Mouse (Mus musculus): ENCODE data around the gene Pmepa1. TPM values are rescaled to one million over a fixed set of nuclear protein-coding genes. Genes with fewer than 3 reads are reported as not detected.

The Pmepa1 gene
- polyA plus RNA-seq, 1 experiment from 2014 or later: 11.0 TPM

DNA sequence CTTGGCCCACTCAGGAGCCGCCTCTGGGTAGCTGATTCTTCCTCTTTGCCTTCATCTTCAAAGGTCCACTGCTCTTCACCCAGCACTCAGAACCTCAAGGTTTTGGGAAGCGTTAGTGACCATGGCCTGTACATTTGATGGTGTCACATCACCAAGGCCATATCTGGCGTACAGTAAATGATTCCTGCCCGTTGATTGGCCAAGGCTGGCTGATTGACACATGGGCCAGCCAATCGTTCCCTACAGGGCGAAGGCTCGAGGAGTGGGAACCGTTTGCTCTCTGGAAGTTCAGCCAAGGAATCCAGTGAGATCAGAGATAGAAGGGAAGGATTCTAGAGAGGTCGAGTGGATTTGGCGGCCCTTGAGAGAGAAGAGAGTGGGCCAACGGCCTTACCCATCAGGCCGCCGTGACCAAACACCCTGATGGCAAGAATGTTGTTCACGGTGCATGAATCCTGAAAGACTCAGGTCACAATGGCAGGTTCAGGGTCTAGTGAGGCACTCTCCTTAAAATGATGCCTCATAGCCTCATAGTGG is 70.7 kb downstream of the Pmepa1 start:
- Histone ChIP-seq H3K27ac (replicated peaks; ENCODE audit: low read depth, low read length) (no peak overlapping the region), H3K4me2 (ENCODE audit: low read depth, low read length) (no peak overlapping the region), H3K4me1 (ENCODE audit: control insufficient read depth, insufficient read depth, low read length) (no peaks in the 10 kb centered on the region), H3K9me3 (ENCODE audit: control insufficient read depth, low read length) (no peaks in the 10 kb centered on the region), H3K4me3 (ENCODE audit: low read depth, low read length) (no peak overlapping the region), H3K27me3 (replicated peaks; ENCODE audit: control insufficient read depth, insufficient read depth, low read length) (no peaks in the 10 kb centered on the region), H3K36me3 (ENCODE audit: control insufficient read depth, insufficient read depth, low read length) (no peaks in the 10 kb centered on the region), H3K9ac (ENCODE audit: low read depth, low read length) (no peak overlapping the region)
- no peak for ATAC-seq (ENCODE audit: low read depth)
- no peak for DNase-seq (ENCODE audit: low spot score)
- 92% methylated on average over 14 of the region's 14 CpGs for WGBS

- no peak overlapping the region for H3K27ac ChIP-seq (replicated peaks; ENCODE audit: low read depth, low read length)
- H3K4me2 ChIP-seq (ENCODE audit: low read depth, low read length): no peak overlapping the region
- no peak overlapping the region for H3K4me3 ChIP-seq (ENCODE audit: low read depth, low read length)
- 65% methylated on average over 4 of the region's 4 CpGs for WGBS
- ATAC-seq (ENCODE audit: low read depth) (no peak), DNase-seq (ENCODE audit: low spot score) (no peak)
- no peaks in the 10 kb centered on the region for H3K4me1 ChIP-seq (ENCODE audit: control insufficient read depth, insufficient read depth, low read length)
- H3K9ac ChIP-seq (ENCODE audit: low read depth, low read length): no peak overlapping the region
- H3K27me3 ChIP-seq (replicated peaks; ENCODE audit: control insufficient read depth, insufficient read depth, low read length): no peaks in the 10 kb centered on the region
- no peaks in the 10 kb centered on the region for H3K36me3 ChIP-seq (ENCODE audit: control insufficient read depth, insufficient read depth, low read length)
- no peaks in the 10 kb centered on the region for H3K9me3 ChIP-seq (ENCODE audit: control insufficient read depth, low read length)
These were observed 71.7 kb downstream of the Pmepa1 start for GRCm38 (mm10) chr2:173204671-173205070.

- 84% methylated on average over 3 of the region's 3 CpGs for WGBS
These were observed 72.6 kb downstream of the Pmepa1 start for GRCm38 (mm10) chr2:173203726-173204125.

GRCm38 (mm10) chr2:173202924-173203689 is 73.2 kb downstream of the Pmepa1 start:
- Histone ChIP-seq H3K4me1 (ENCODE audit: control insufficient read depth, insufficient read depth, low read length) (no peaks in the 10 kb centered on the region), H3K36me3 (ENCODE audit: control insufficient read depth, insufficient read depth, low read length) (no peaks in the 10 kb centered on the region), H3K27me3 (replicated peaks; ENCODE audit: control insufficient read depth, insufficient read depth, low read length) (no peaks in the 10 kb centered on the region), H3K9me3 (ENCODE audit: control insufficient read depth, low read length) (no peaks in the 10 kb centered on the region), H3K9ac (ENCODE audit: low read depth, low read length) (no peak overlapping the region), H3K4me2 (ENCODE audit: low read depth, low read length) (no peak overlapping the region), H3K27ac (replicated peaks; ENCODE audit: low read depth, low read length) (no peak overlapping the region), H3K4me3 (ENCODE audit: low read depth, low read length) (no peak overlapping the region)
- WGBS: 83% methylated on average over 19 of the region's 19 CpGs
- ATAC-seq (ENCODE audit: low read depth) (no peak), DNase-seq (ENCODE audit: low spot score) (no peak)

More at GRCm38 (mm10) chr2:173203726-173204125, 72.6 kb downstream of the Pmepa1 start:
- H3K27ac ChIP-seq (replicated peaks; ENCODE audit: low read depth, low read length): no peak overlapping the region
- no peaks in the 10 kb centered on the region for H3K4me1 ChIP-seq (ENCODE audit: control insufficient read depth, insufficient read depth, low read length)
- no peak overlapping the region for H3K4me2 ChIP-seq (ENCODE audit: low read depth, low read length)
- no peak overlapping the region for H3K4me3 ChIP-seq (ENCODE audit: low read depth, low read length)
- DNase-seq (ENCODE audit: low spot score): no peak
- H3K36me3 ChIP-seq (ENCODE audit: control insufficient read depth, insufficient read depth, low read length): no peaks in the 10 kb centered on the region
- no peaks in the 10 kb centered on the region for H3K9me3 ChIP-seq (ENCODE audit: control insufficient read depth, low read length)
- no peak overlapping the region for H3K9ac ChIP-seq (ENCODE audit: low read depth, low read length)
- no peak for ATAC-seq (ENCODE audit: low read depth)
- no peaks in the 10 kb centered on the region for H3K27me3 ChIP-seq (replicated peaks; ENCODE audit: control insufficient read depth, insufficient read depth, low read length)

DNA sequence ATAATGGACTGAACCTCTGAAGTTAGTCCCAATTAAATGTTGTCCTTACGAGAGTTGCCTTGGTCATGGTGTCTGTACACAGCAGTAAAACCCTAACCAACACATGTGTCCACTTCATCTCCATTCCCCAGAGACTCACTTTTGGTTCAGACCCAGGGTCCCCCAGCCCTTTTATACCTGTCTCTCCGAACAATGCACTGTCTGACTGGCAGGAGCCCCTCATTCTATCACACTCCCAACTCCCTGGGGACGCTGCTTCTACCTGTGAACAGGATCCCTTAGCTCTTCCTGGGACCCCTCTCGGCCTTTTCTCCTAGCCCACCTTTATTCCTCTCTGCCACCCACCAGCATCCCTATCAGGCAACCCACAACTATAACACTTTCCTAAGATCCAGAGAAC is 81.5 kb downstream of the Pmepa1 start:
- Histone ChIP-seq H3K9me3 (ENCODE audit: control insufficient read depth, low read length) (peaks cover 9% of the 10 kb centered on the region; the same call in 1 of the 2 replicates), H3K4me3 (ENCODE audit: low read depth, low read length) (no peak overlapping the region), H3K36me3 (ENCODE audit: control insufficient read depth, insufficient read depth, low read length) (no peaks in the 10 kb centered on the region), H3K27me3 (replicated peaks; ENCODE audit: control insufficient read depth, insufficient read depth, low read length) (no peaks in the 10 kb centered on the region), H3K4me2 (ENCODE audit: low read depth, low read length) (no peak overlapping the region), H3K27ac (replicated peaks; ENCODE audit: low read depth, low read length) (no peak overlapping the region), H3K4me1 (ENCODE audit: control insufficient read depth, insufficient read depth, low read length) (no peaks in the 10 kb centered on the region), H3K9ac (ENCODE audit: low read depth, low read length) (no peak overlapping the region)
- DNase-seq (ENCODE audit: low spot score) (no peak), ATAC-seq (ENCODE audit: low read depth) (no peak)
- 81% methylated on average over 4 of the region's 4 CpGs for WGBS

DNA sequence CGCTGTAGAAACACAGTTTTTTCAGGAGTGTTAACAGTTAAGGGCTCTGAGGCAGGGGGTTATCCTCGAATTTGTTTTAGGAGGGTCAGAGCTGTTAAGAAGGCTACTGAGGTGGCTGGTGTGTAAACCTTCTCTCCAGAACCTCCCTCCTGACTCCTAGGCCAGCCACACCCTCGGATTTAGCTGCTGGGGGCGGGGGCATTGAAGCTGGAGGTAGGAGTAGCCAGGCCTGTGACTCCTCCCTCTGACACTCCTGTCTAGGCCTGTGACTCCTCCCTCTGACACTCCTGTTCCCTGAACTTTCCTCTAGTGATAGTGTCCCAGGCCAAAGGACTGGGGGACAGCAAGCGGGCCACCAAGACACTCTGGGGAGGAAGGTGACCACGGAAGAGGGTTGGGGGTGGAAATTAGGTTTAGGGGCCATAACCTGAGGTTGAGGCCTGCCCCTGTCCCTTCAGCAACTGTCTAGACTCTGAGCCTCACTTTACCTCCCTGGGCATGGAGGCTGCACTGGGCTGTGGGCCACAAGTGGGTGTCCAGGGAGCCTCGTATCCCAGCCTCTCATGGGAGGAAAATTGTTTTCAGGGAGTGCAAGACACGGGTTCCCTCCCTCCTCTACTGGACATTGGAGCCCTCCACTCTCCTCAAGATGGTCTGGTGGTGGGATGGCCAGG is 89.0 kb downstream of the Pmepa1 start:
- H3K4me3 ChIP-seq (ENCODE audit: low read depth, low read length): no peak overlapping the region
- 42% methylated on average over 8 of the region's 8 CpGs for WGBS
- no peaks in the 10 kb centered on the region for H3K36me3 ChIP-seq (ENCODE audit: control insufficient read depth, insufficient read depth, low read length)
- H3K9ac ChIP-seq (ENCODE audit: low read depth, low read length): no peak overlapping the region
- H3K27ac ChIP-seq (replicated peaks; ENCODE audit: low read depth, low read length): no peak overlapping the region
- H3K9me3 ChIP-seq (ENCODE audit: control insufficient read depth, low read length): no peaks in the 10 kb centered on the region
- DNase-seq (ENCODE audit: low spot score) (no peak), ATAC-seq (ENCODE audit: low read depth) (no peak)
- H3K4me1 ChIP-seq (ENCODE audit: control insufficient read depth, insufficient read depth, low read length): no peaks in the 10 kb centered on the region
- H3K4me2 ChIP-seq (ENCODE audit: low read depth, low read length): no peak overlapping the region
- H3K27me3 ChIP-seq (replicated peaks; ENCODE audit: control insufficient read depth, insufficient read depth, low read length): no peaks in the 10 kb centered on the region

- no peaks in the 10 kb centered on the region for H3K4me1 ChIP-seq (ENCODE audit: control insufficient read depth, insufficient read depth, low read length)
- H3K4me3 ChIP-seq (ENCODE audit: low read depth, low read length): no peak overlapping the region
- DNase-seq (ENCODE audit: low spot score) (peak; percentile 82), ATAC-seq (ENCODE audit: low read depth) (peak; percentile 78; the same call in 1 of the 2 replicates)
- no peak overlapping the region for H3K27ac ChIP-seq (replicated peaks; ENCODE audit: low read depth, low read length)
- no peak overlapping the region for H3K9ac ChIP-seq (ENCODE audit: low read depth, low read length)
- H3K27me3 ChIP-seq (replicated peaks; ENCODE audit: control insufficient read depth, insufficient read depth, low read length): no peaks in the 10 kb centered on the region
- H3K4me2 ChIP-seq (ENCODE audit: low read depth, low read length): no peak overlapping the region
- H3K9me3 ChIP-seq (ENCODE audit: control insufficient read depth, low read length): no peaks in the 10 kb centered on the region
- WGBS: 38% methylated on average over 21 of the region's 26 CpGs
- H3K36me3 ChIP-seq (ENCODE audit: control insufficient read depth, insufficient read depth, low read length): no peaks in the 10 kb centered on the region
These were observed 90.0 kb downstream of the Pmepa1 start for GRCm38 (mm10) chr2:173186047-173186943.

DNA sequence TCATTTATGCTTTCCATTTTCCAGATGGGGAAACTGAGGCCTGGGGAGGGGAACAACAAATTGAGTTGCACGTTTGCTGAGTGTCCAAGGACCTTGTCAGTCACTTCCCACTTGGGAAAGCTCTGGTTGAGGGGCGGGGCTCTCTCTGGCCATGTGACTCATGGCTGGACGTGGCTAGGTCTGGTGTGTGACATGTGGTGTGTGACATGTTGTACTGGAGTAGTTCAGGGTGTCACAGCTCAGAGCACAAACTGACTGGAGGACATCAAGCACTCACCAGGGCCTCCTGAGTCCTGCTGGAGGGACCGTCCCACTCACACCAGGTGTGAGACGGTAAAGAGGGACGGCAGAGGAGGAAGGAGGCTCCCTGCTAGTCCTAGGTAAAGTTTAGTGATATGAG is 91.1 kb downstream of the Pmepa1 start:
- DNase-seq (ENCODE audit: low spot score) (no peak), ATAC-seq (ENCODE audit: low read depth) (no peak)
- no peak overlapping the region for H3K9ac ChIP-seq (ENCODE audit: low read depth, low read length)
- no peaks in the 10 kb centered on the region for H3K36me3 ChIP-seq (ENCODE audit: control insufficient read depth, insufficient read depth, low read length)
- H3K4me3 ChIP-seq (ENCODE audit: low read depth, low read length): no peak overlapping the region
- H3K9me3 ChIP-seq (ENCODE audit: control insufficient read depth, low read length): no peaks in the 10 kb centered on the region
- H3K4me1 ChIP-seq (ENCODE audit: control insufficient read depth, insufficient read depth, low read length): no peaks in the 10 kb centered on the region
- H3K4me2 ChIP-seq (ENCODE audit: low read depth, low read length): no peak overlapping the region
- no peak overlapping the region for H3K27ac ChIP-seq (replicated peaks; ENCODE audit: low read depth, low read length)
- no peaks in the 10 kb centered on the region for H3K27me3 ChIP-seq (replicated peaks; ENCODE audit: control insufficient read depth, insufficient read depth, low read length)
- 69% methylated on average over 6 of the region's 6 CpGs for WGBS

All from embryonic facial prominence, embryonic 14.5 days (tissue).